Mouse (Mus musculus) heart, postnatal 14 days (tissue): ENCODE results near the gene Hyal2. TPM values are rescaled to one million over a fixed set of nuclear protein-coding genes. Genes with fewer than 3 reads are reported as not detected.

ENCODE experiments used
- DNase-seq, 2 experiments: peaks; one replicate each; pipeline ENCODE4 v3.0.0; 2021 to 2022
- intact Hi-C: fragments of 180-260 bp; cut with DNase I; formaldehyde crosslinking; loops from one replicate; pipeline ENCODE4 v1.15.1; 2025
- total RNA-seq, 2 experiments: library from RNA; stranded (reverse); gene quantifications; 2 replicates each; pipeline ENCODE4 v1.2.3; 2021

The Hyal2 gene
- total RNA-seq, 2 experiments from 2014 or later: 35.8 to 43.1 TPM

GRCm38 (mm10) chr9:107606591-107606990 lies 38.8 kb downstream of the Hyal2 start:
- intact Hi-C loops: no loop called here
- peak in 1 of 2 experiments; percentile 49 for DNase-seq

GRCm38 (mm10) chr9:107607036-107607435 lies 39.3 kb downstream of the Hyal2 start:
- DNase-seq: no peak
- intact Hi-C loops: no loop called here

- no peak for DNase-seq
- intact Hi-C loops: no loop called here
Observed at GRCm38 (mm10) chr9:107607653-107608245, 40.0 kb downstream of the Hyal2 start.

- intact Hi-C loops: no loop called here
- no peak for DNase-seq
Observed at GRCm38 (mm10) chr9:107608741-107609432, 41.1 kb downstream of the Hyal2 start, which contains the start of gene Sema3b. Gene Sema3b, minus strand, starts transcription at chr9:107609229.

GRCm38 (mm10) chr9:107609433-107609830 lies 41.7 kb downstream of the Hyal2 start:
- intact Hi-C loops: no loop called here

GRCm38 (mm10) chr9:107611456-107612190 lies 43.9 kb downstream of the Hyal2 start:
- intact Hi-C loops: no loop called here
- no peak for DNase-seq

More at GRCm38 (mm10) chr9:107609433-107609830, 41.7 kb downstream of the Hyal2 start:
- DNase-seq: no peak

- intact Hi-C loops: no loop called here
Observed at GRCm38 (mm10) chr9:107612191-107612944, 44.6 kb downstream of the Hyal2 start.

GRCm38 (mm10) chr9:107612945-107613569 lies 45.3 kb downstream of the Hyal2 start:
- intact Hi-C loops: no loop called here
- no peak for DNase-seq

More at GRCm38 (mm10) chr9:107612191-107612944, 44.6 kb downstream of the Hyal2 start:
- peak; percentile 100 for DNase-seq

- intact Hi-C loops: no loop called here
Observed at GRCm38 (mm10) chr9:107615035-107615434, 47.3 kb downstream of the Hyal2 start.

GRCm38 (mm10) chr9:107617461-107617860 lies 49.7 kb downstream of the Hyal2 start:
- no peak for DNase-seq
- intact Hi-C loops: no loop called here

More at GRCm38 (mm10) chr9:107615035-107615434, 47.3 kb downstream of the Hyal2 start:
- no peak for DNase-seq

- intact Hi-C loops: no loop called here
- no peak for DNase-seq
Observed at GRCm38 (mm10) chr9:107618098-107618497, 50.4 kb downstream of the Hyal2 start.

- intact Hi-C loops: no loop called here
- DNase-seq: peak; percentile 51 to 67
Observed at GRCm38 (mm10) chr9:107618778-107619545, 51.2 kb downstream of the Hyal2 start.

GRCm38 (mm10) chr9:107619546-107619879 lies 51.8 kb downstream of the Hyal2 start:
- intact Hi-C loops: no loop called here
- DNase-seq: no peak

- intact Hi-C loops: no loop called here
- no peak for DNase-seq
Observed at GRCm38 (mm10) chr9:107620954-107621353, 53.2 kb downstream of the Hyal2 start.

Other genes with a start within 250 kb of the Hyal2 start
- 10 to 100 TPM; 19.7 to 21.2 TPM for gene Hemk1, start 229.6 kb upstream of the Hyal2 start, total RNA-seq
- gene 6430571L13Rik, start 227.3 kb upstream of the Hyal2 start, total RNA-seq: 1 to 10 TPM; 7.0 to 7.4 TPM
- gene Cacna2d2, start 168.3 kb upstream of the Hyal2 start, total RNA-seq: 10 to 100 TPM in 1 of 2 experiments, 1 to 10 TPM in 1; 5.0 to 10.5 TPM
- gene Tmem115, start 34.0 kb upstream of the Hyal2 start, total RNA-seq: 10 to 100 TPM; 23.1 to 23.7 TPM
- 1 to 10 TPM; 3.4 to 4.9 TPM for gene Cyb561d2, start 25.8 kb upstream of the Hyal2 start, total RNA-seq
- 10 to 100 TPM; 13.6 to 17.1 TPM for gene Nprl2, start 25.7 kb upstream of the Hyal2 start, total RNA-seq
- gene Zmynd10, start 20.6 kb upstream of the Hyal2 start, total RNA-seq: not detected
- gene Rassf1, start 16.4 kb upstream of the Hyal2 start, total RNA-seq: 10 to 100 TPM; 23.6 to 24.5 TPM
- gene Tusc2, start 4.7 kb upstream of the Hyal2 start, total RNA-seq: 10 to 100 TPM; 27.5 to 27.9 TPM
- 1 to 10 TPM; 3.9 to 5.2 TPM for gene Hyal1, start 9.0 kb downstream of the Hyal2 start, total RNA-seq
- 10 to 100 TPM; 15.5 to 16.6 TPM for gene Naa80, start 10.9 kb downstream of the Hyal2 start, total RNA-seq
- gene Hyal3, start 12.9 kb downstream of the Hyal2 start, total RNA-seq: under 1 TPM; 0.31 to 0.49 TPM
- gene Ifrd2, start 19.7 kb downstream of the Hyal2 start, total RNA-seq: 10 to 100 TPM; 36.7 to 47.1 TPM
- gene Sema3b, start 41.3 kb downstream of the Hyal2 start, total RNA-seq: 10 to 100 TPM; 11.3 to 12.1 TPM
- gene Gnai2, start 67.4 kb downstream of the Hyal2 start, total RNA-seq: 100 to 1,000 TPM; 318 to 327 TPM
- gene Slc38a3, start 101.6 kb downstream of the Hyal2 start, total RNA-seq: 10 to 100 TPM; 48.6 to 53.3 TPM
- gene Gnat1, start 111.8 kb downstream of the Hyal2 start, total RNA-seq: not detected
- gene Sema3f, start 142.5 kb downstream of the Hyal2 start, total RNA-seq: 10 to 100 TPM; 17.7 to 18.0 TPM
- 10 to 100 TPM; 74.1 to 76.9 TPM for gene Rbm5, start 203.1 kb downstream of the Hyal2 start, total RNA-seq